Mouse (Mus musculus) spleen, adult 10 weeks (tissue): ENCODE data around the gene Zfp281. TPM values are rescaled to one million over a fixed set of nuclear protein-coding genes. Genes with fewer than 3 reads are reported as not detected.

Experiments
- polyA plus RNA-seq: library from polyadenylated mRNA; stranded (reverse); fragments of 350-450 nt; fragmentation: Illumina TruSeq; extraction: RNeasy Lipid Tissue Mini Kit (QIAGEN cat#74804); gene quantifications from one replicate; pipeline ENCODE4 v1.2.3, GENCODE M21; 2015; ENCODE audit warnings: low replicate concordance; ENCODE audit not compliant: insufficient read depth

Zfp281 gene
- 29.3 TPM for polyA plus RNA-seq

GRCm38 (mm10) chr1:136624146-136625018, at the start of gene Zfp281:
Zfp281 (plus strand) TSS chr1:136624901.

Other genes with a start within 250 kb of the Zfp281 start
- 11.2 TPM for gene Ddx59, start 209.6 kb upstream of the Zfp281 start, polyA plus RNA-seq
- gene Kif14, start 158.6 kb upstream of the Zfp281 start, polyA plus RNA-seq = 3.1 TPM